Mouse (Mus musculus): ENCODE measurements around the gene Ofcc1.

DNA sequence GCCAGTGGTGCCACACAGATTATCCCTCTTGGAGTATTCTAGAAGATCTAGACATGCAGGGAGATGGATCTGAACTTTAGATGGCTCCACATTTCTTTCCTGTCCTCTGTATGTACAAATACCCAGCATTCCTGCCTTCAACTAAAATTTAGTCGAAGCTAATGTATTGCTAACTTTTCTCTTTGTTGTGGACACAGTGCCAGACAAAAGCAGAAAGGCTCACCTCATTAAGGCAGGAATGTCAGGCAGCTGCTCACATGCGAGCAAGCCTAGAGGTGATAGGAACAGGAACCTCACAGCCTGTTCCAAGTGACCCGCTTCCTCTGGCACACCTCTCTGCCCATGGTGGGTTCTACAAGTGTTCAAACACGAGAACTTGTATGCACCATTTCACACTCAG is 26.2 kb upstream of the Ofcc1 start:
- TF ChIP-seq CTCF (IDR thresholded peaks at IDR 0.05; ENCODE audit: low read depth, low read length) (no peak), TAL1 (conservative IDR thresholded peaks at IDR 0.05; ENCODE audit: low read depth, low read length) (no peak), POLR2AphosphoS5 (IDR thresholded peaks at IDR 0.05; ENCODE audit: insufficient replicate concordance, low read depth, low read length) (no peak), GATA2 (IDR thresholded peaks at IDR 0.05; ENCODE audit: borderline replicate concordance, low read depth, low read length) (no peak), GATA1 (IDR thresholded peaks at IDR 0.05; ENCODE audit: borderline replicate concordance, low read length) (no peak)

All from G1E (cell line).